8 mouse cellular contexts compared by ENCODE assay signal in genomic region chr10:80164998-80165344, GRCm38 (mm10). TPM values are rescaled to one million over a fixed set of nuclear protein-coding genes. Genes with fewer than 3 reads are reported as not detected.
DNase-seq lines count a peak whose midpoint lies in the region; ATAC-seq and TF ChIP-seq lines count a peak whose summit lies in the region.

No protein-coding gene starts in this region.

- no peaks in the 10 kb centered on the region for H3K9me3 ChIP-seq in embryonic facial prominence, embryonic 14.5 days (ENCODE audit: control insufficient read depth, low read length)
- no peaks in the 10 kb centered on the region for H3K9me3 ChIP-seq in limb, embryonic 14.5 days (ENCODE audit: control insufficient read depth, low read length)
- H3K9me3 ChIP-seq in midbrain, embryonic 16.5 days (replicated peaks; ENCODE audit: control insufficient read depth, low read length, poor library complexity, severe bottlenecking): no peaks in the 10 kb centered on the region

- peaks cover 51% of the 10 kb centered on the region for H3K4me1 ChIP-seq in embryonic facial prominence, embryonic 14.5 days (ENCODE audit: control insufficient read depth, insufficient read depth, low read length)
- peaks cover 60% of the 10 kb centered on the region for H3K4me1 ChIP-seq in limb, embryonic 14.5 days (ENCODE audit: control insufficient read depth, insufficient read depth, low read length)
- H3K4me1 ChIP-seq in midbrain, embryonic 16.5 days (ENCODE audit: control insufficient read depth, insufficient read depth, low read length): peaks cover 47% of the 10 kb centered on the region
- peaks cover 48% of the 10 kb centered on the region for H3K4me1 ChIP-seq in spleen, adult 2 months (ENCODE audit: control insufficient read depth, insufficient read depth, insufficient read length)

- peaks cover 4% of the 10 kb centered on the region for H3K36me3 ChIP-seq in embryonic facial prominence, embryonic 14.5 days (ENCODE audit: control insufficient read depth, insufficient read depth, low read length)
- peaks cover 5% of the 10 kb centered on the region for H3K36me3 ChIP-seq in limb, embryonic 14.5 days (ENCODE audit: control insufficient read depth, insufficient read depth, low read length)
- no peaks in the 10 kb centered on the region for H3K36me3 ChIP-seq in midbrain, embryonic 16.5 days (ENCODE audit: control insufficient read depth, insufficient read depth, low read length)
- H3K36me3 ChIP-seq in spleen, adult 2 months (ENCODE audit: control insufficient read depth, insufficient read depth, low read length): peaks cover 4% of the 10 kb centered on the region

- H3K27ac ChIP-seq in embryonic facial prominence, embryonic 14.5 days (replicated peaks; ENCODE audit: low read depth, low read length): no peak overlapping the region; the same call in 1 of the 2 replicates
- H3K27ac ChIP-seq in limb, embryonic 14.5 days (replicated peaks; ENCODE audit: low read depth, low read length): no peak overlapping the region
- H3K27ac ChIP-seq in midbrain, embryonic 16.5 days (ENCODE audit: low read length): peak overlapping the region; percentile 82
- H3K27ac ChIP-seq in spleen, adult 2 months (ENCODE audit: insufficient read depth, low read length): peak overlapping the region; percentile 64

- peak; percentile 87 for DNase-seq in 3134 (ENCODE audit: extremely low read depth, insufficient read length, low spot score)
- DNase-seq in adrenal gland, postnatal 36 days: peak; percentile 97
- DNase-seq in embryonic facial prominence, embryonic 14.5 days (ENCODE audit: low spot score): peak; percentile 96
- DNase-seq in heart, adult 8-10 months (ENCODE audit: low spot score): peak; percentile 97
- peak; percentile 99 for DNase-seq in kidney, adult 9 months
- DNase-seq in limb, embryonic 14.5 days (ENCODE audit: low spot score): peak; percentile 94
- peak; percentile 89 to 98 for DNase-seq in spleen, adult 2 months (ENCODE audit: low read depth in 1 of 2, low spot score in 2 of 2)

- peak; percentile 27 for ATAC-seq in embryonic facial prominence, embryonic 14.5 days (ENCODE audit: low read depth)
- ATAC-seq in limb, embryonic 14.5 days (ENCODE audit: low FRiP score, low read depth): peak; percentile 16
- ATAC-seq in midbrain, embryonic 16.5 days: peak; percentile 58

- H3K27me3 ChIP-seq in embryonic facial prominence, embryonic 14.5 days (replicated peaks; ENCODE audit: control insufficient read depth, insufficient read depth, low read length): no peaks in the 10 kb centered on the region
- no peaks in the 10 kb centered on the region for H3K27me3 ChIP-seq in limb, embryonic 14.5 days (ENCODE audit: control insufficient read depth, insufficient read depth, low read length)
- H3K27me3 ChIP-seq in midbrain, embryonic 16.5 days (ENCODE audit: control insufficient read depth, insufficient read depth, low read depth, low read length): no peaks in the 10 kb centered on the region
- no peaks in the 10 kb centered on the region for H3K27me3 ChIP-seq in spleen, adult 2 months (ENCODE audit: control insufficient read depth, insufficient read depth, low read length)

- WGBS in embryonic facial prominence, embryonic 14.5 days: under 1% methylated on average over 17 of the region's 17 CpGs
- WGBS in limb, embryonic 14.5 days: under 1% methylated on average over 17 of the region's 17 CpGs
- under 1% methylated on average over 17 of the region's 17 CpGs for WGBS in midbrain, embryonic 16.5 days
- whole genome bisulfite sequencing in spleen, adult 2 months: under 1% methylated on average over 17 of the region's 17 CpGs

- peak; percentile 99 for TF ChIP-seq CTCF in spleen, adult 2 months (IDR thresholded peaks at IDR 0.05; ENCODE audit: extremely low read depth, insufficient read depth, insufficient read length, insufficient replicate concordance)

- peak overlapping the region; percentile 56 for H3K9ac ChIP-seq in embryonic facial prominence, embryonic 14.5 days (ENCODE audit: low read depth, low read length)
- peak overlapping the region; percentile 41 for H3K9ac ChIP-seq in limb, embryonic 14.5 days (ENCODE audit: low read depth, low read length, severe bottlenecking)
- H3K9ac ChIP-seq in midbrain, embryonic 16.5 days (ENCODE audit: low read depth, low read length): peak overlapping the region; percentile 75

- H3K4me2 ChIP-seq in embryonic facial prominence, embryonic 14.5 days (ENCODE audit: low read depth, low read length): peak overlapping the region; percentile 93
- H3K4me2 ChIP-seq in limb, embryonic 14.5 days (replicated peaks; ENCODE audit: low read depth, low read length, severe bottlenecking): peak overlapping the region; percentile 94
- H3K4me2 ChIP-seq in midbrain, embryonic 16.5 days (ENCODE audit: low read length): peak overlapping the region; percentile 97

- no peak for TF ChIP-seq POLR2A in limb, embryonic 14.5 days (IDR thresholded peaks at IDR 0.05; ENCODE audit: borderline replicate concordance, extremely low read depth, insufficient read depth, insufficient read length)
- TF ChIP-seq POLR2A in spleen, adult 2 months (IDR thresholded peaks at IDR 0.05; ENCODE audit: low read depth, low read length): peak; percentile 66

- peak overlapping the region; percentile 40 for H3K4me3 ChIP-seq in embryonic facial prominence, embryonic 14.5 days (ENCODE audit: low read depth, low read length)
- H3K4me3 ChIP-seq in limb, embryonic 14.5 days (replicated peaks; ENCODE audit: low read length): peak overlapping the region; percentile 41
- peak overlapping the region; percentile 50 for H3K4me3 ChIP-seq in midbrain, embryonic 16.5 days (ENCODE audit: low read depth, low read length)
- H3K4me3 ChIP-seq in spleen, adult 2 months (ENCODE audit: extremely low read depth, insufficient read depth, insufficient read length): peak overlapping the region; percentile 46; the same call in 1 of the 2 replicates

RNA-seq across cellular contexts. Expression of gene Cirbp, which starts 0.8 kb away (rescaled TPM):
- total RNA-seq in adrenal gland, postnatal 36 days (2021): 100 to 1,000 TPM in 1 of 2 experiments, 10 to 100 TPM in 1; 35.0 to 104 TPM
- polyA plus RNA-seq in embryonic facial prominence, embryonic 14.5 days (2014; fragmentation: Nextera tagmentation; extraction: Ambion mirVana): 59.7 and 88.3 TPM in 2 replicates
- 10 to 100 TPM; 34.7 to 69.7 (median 51.6) TPM for total RNA-seq in heart, adult 8-10 months (2022)
- polyA plus RNA-seq in limb, embryonic 14.5 days (2012; rRNA removed): 286 and 289 TPM in 2 replicates
- polyA plus RNA-seq in limb, embryonic 14.5 days (2014; fragmentation: Nextera tagmentation; extraction: Ambion mirVana): 101 and 106 TPM in 2 replicates
- polyA plus RNA-seq in midbrain, embryonic 16.5 days (2015; fragmentation: Nextera tagmentation; extraction: Ambion mirVana): 380 and 398 TPM in 2 replicates
- 144 and 151 TPM in 2 replicates for polyA plus RNA-seq in spleen, adult 2 months (2012; rRNA removed)

RNA-seq across cellular contexts. Expression of gene 1600002K03Rik, which starts 7.8 kb away (rescaled TPM):
- 10 to 100 TPM; 16.8 to 19.1 TPM for total RNA-seq in adrenal gland, postnatal 36 days (2021)
- polyA plus RNA-seq in embryonic facial prominence, embryonic 14.5 days (2014; fragmentation: Nextera tagmentation; extraction: Ambion mirVana): 11.0 and 13.1 TPM in 2 replicates
- 1 to 10 TPM; 4.9 to 7.7 (median 5.9) TPM for total RNA-seq in heart, adult 8-10 months (2022)
- 10.9 and 15.5 TPM in 2 replicates for polyA plus RNA-seq in limb, embryonic 14.5 days (2012; rRNA removed)
- polyA plus RNA-seq in limb, embryonic 14.5 days (2014; fragmentation: Nextera tagmentation; extraction: Ambion mirVana): 8.5 and 12.8 TPM in 2 replicates
- 11.0 and 11.4 TPM in 2 replicates for polyA plus RNA-seq in midbrain, embryonic 16.5 days (2015; fragmentation: Nextera tagmentation; extraction: Ambion mirVana)
- polyA plus RNA-seq in spleen, adult 2 months (2012; rRNA removed): 10.8 TPM in 2 replicates

RNA-seq across cellular contexts. Expression of gene Efna2, which starts 14.3 kb away (rescaled TPM):
- 1 to 10 TPM; 2.4 to 3.2 TPM for total RNA-seq in adrenal gland, postnatal 36 days (2021)
- 20.9 and 23.6 TPM in 2 replicates for polyA plus RNA-seq in embryonic facial prominence, embryonic 14.5 days (2014; fragmentation: Nextera tagmentation; extraction: Ambion mirVana)
- 1 to 10 TPM in 3 of 4 experiments, under 1 TPM in 1; 0.78 to 1.2 (median 1.1) TPM for total RNA-seq in heart, adult 8-10 months (2022)
- polyA plus RNA-seq in limb, embryonic 14.5 days (2012; rRNA removed): 41.7 and 67.7 TPM in 2 replicates
- polyA plus RNA-seq in limb, embryonic 14.5 days (2014; fragmentation: Nextera tagmentation; extraction: Ambion mirVana): 31.5 and 38.6 TPM in 2 replicates
- polyA plus RNA-seq in midbrain, embryonic 16.5 days (2015; fragmentation: Nextera tagmentation; extraction: Ambion mirVana): 37.3 and 43.3 TPM in 2 replicates
- 1.3 and 1.8 TPM in 2 replicates for polyA plus RNA-seq in spleen, adult 2 months (2012; rRNA removed)

RNA-seq across cellular contexts. Expression of gene Midn, which starts 16.9 kb away (rescaled TPM):
- 100 to 1,000 TPM; 104 to 188 TPM for total RNA-seq in adrenal gland, postnatal 36 days (2021)
- 34.2 and 37.0 TPM in 2 replicates for polyA plus RNA-seq in embryonic facial prominence, embryonic 14.5 days (2014; fragmentation: Nextera tagmentation; extraction: Ambion mirVana)
- 100 to 1,000 TPM in 1 of 4 experiments, 10 to 100 TPM in 3; 83.9 to 111 (median 91.0) TPM for total RNA-seq in heart, adult 8-10 months (2022)
- polyA plus RNA-seq in limb, embryonic 14.5 days (2012; rRNA removed): 108 and 161 TPM in 2 replicates
- polyA plus RNA-seq in limb, embryonic 14.5 days (2014; fragmentation: Nextera tagmentation; extraction: Ambion mirVana): 33.4 and 39.6 TPM in 2 replicates
- 15.5 and 21.1 TPM in 2 replicates for polyA plus RNA-seq in midbrain, embryonic 16.5 days (2015; fragmentation: Nextera tagmentation; extraction: Ambion mirVana)
- 128 and 157 TPM in 2 replicates for polyA plus RNA-seq in spleen, adult 2 months (2012; rRNA removed)

RNA-seq across cellular contexts. Expression of gene Cbarp, which starts 24.3 kb away (rescaled TPM):
- 100 to 1,000 TPM in 1 of 2 experiments, 10 to 100 TPM in 1; 57.5 to 205 TPM for total RNA-seq in adrenal gland, postnatal 36 days (2021)
- 7.3 and 9.0 TPM in 2 replicates for polyA plus RNA-seq in embryonic facial prominence, embryonic 14.5 days (2014; fragmentation: Nextera tagmentation; extraction: Ambion mirVana)
- 1 to 10 TPM; 3.8 to 6.1 (median 4.6) TPM for total RNA-seq in heart, adult 8-10 months (2022)
- 28.9 and 36.0 TPM in 2 replicates for polyA plus RNA-seq in limb, embryonic 14.5 days (2012; rRNA removed)
- polyA plus RNA-seq in limb, embryonic 14.5 days (2014; fragmentation: Nextera tagmentation; extraction: Ambion mirVana): 7.5 and 9.3 TPM in 2 replicates
- polyA plus RNA-seq in midbrain, embryonic 16.5 days (2015; fragmentation: Nextera tagmentation; extraction: Ambion mirVana): 70.3 and 81.6 TPM in 2 replicates
- polyA plus RNA-seq in spleen, adult 2 months (2012; rRNA removed): 11.9 and 13.4 TPM in 2 replicates

Comparison
In these comparisons a context has a peak if more than half of its experiments do, and no peak if none do; other contexts are left out.
1. H3K27ac ChIP-seq: peak in midbrain, embryonic 16.5 days (single experiment) and spleen, adult 2 months (single experiment); none in embryonic facial prominence, embryonic 14.5 days (single experiment) and limb, embryonic 14.5 days (single experiment).
2. Peak in every context shown above with its lines, with median percentiles within 50 percentile points of each other: DNase-seq, ATAC-seq, H3K4me2 ChIP-seq, H3K4me3 ChIP-seq and H3K9ac ChIP-seq.